23 mouse cellular contexts compared by ENCODE assay signal in genomic region chr2:48417000-48417596, GRCm38 (mm10).
A peak's percentile ranks its signal among the peaks of the same experiment; 100 is the strongest.
DNase-seq lines count a peak whose midpoint lies in the region; ATAC-seq and TF ChIP-seq lines count a peak whose summit lies in the region.
"Had no signal": no experiment of that assay in that cellular context is flagged by ENCODE, and none has a peak within 500 bp of the region (broad histone marks: within the 10 kb centered on the region; RNA-seq: fewer than 3 reads in every experiment).

No protein-coding gene starts in this region.

- H3K79me2 ChIP-seq in heart, adult 2 months (replicated peaks; ENCODE audit: control insufficient read depth, insufficient read depth, low read length) = no peaks in the 10 kb centered on the region

- no peaks in the 10 kb centered on the region for H3K9me3 ChIP-seq in heart, embryonic 13.5 days
- H3K9me3 ChIP-seq: embryonic facial prominence, embryonic 15.5 days; forebrain, embryonic 10.5 days; hindbrain, embryonic 10.5 days; intestine, embryonic 15.5 days had no signal

- H3K4me3 ChIP-seq in heart, adult 2 months = no peak overlapping the region
- no peak overlapping the region for H3K4me3 ChIP-seq in heart, embryonic 13.5 days
- H3K4me3 ChIP-seq: embryonic facial prominence, embryonic 15.5 days; erythroblast, embryonic 14.5 days; forebrain, embryonic 10.5 days; gastrocnemius, adult 2 months; hindbrain, embryonic 10.5 days; intestine, embryonic 15.5 days had no signal

- no peaks in the 10 kb centered on the region for H3K36me3 ChIP-seq in heart, adult 2 months (ENCODE audit: control insufficient read depth, insufficient read depth, low read length)
- H3K36me3 ChIP-seq in heart, embryonic 13.5 days = no peaks in the 10 kb centered on the region
- H3K36me3 ChIP-seq: embryonic facial prominence, embryonic 15.5 days; forebrain, embryonic 10.5 days; hindbrain, embryonic 10.5 days; intestine, embryonic 15.5 days had no signal

- H3K27ac ChIP-seq in heart, adult 2 months = peak overlapping the region; percentile 34
- H3K27ac ChIP-seq in heart, embryonic 13.5 days (replicated peaks) = peak overlapping the region; percentile 81
- H3K27ac ChIP-seq: embryonic facial prominence, embryonic 15.5 days; forebrain, embryonic 10.5 days; gastrocnemius, adult 2 months; hindbrain, embryonic 10.5 days; hindbrain, embryonic 14.5 days; intestine, embryonic 15.5 days had no signal

- ATAC-seq in heart, embryonic 13.5 days (ENCODE audit: extremely low read depth, insufficient number of reproducible peaks, low FRiP score, low TSS enrichment) = no peak; the same call in 1 of the 2 replicates
- ATAC-seq: forebrain, embryonic 14.5 days; intestine, embryonic 15.5 days had no signal

- TF ChIP-seq CTCF in heart, adult 2 months (IDR thresholded peaks at IDR 0.05) = no peak

- H3K4me2 ChIP-seq in heart, embryonic 13.5 days = no peak overlapping the region
- H3K4me2 ChIP-seq: embryonic facial prominence, embryonic 15.5 days; hindbrain, embryonic 14.5 days; intestine, embryonic 15.5 days had no signal

- H3K27me3 ChIP-seq in heart, adult 2 months (ENCODE audit: control insufficient read depth, insufficient read depth, low read length) = no peaks in the 10 kb centered on the region
- H3K27me3 ChIP-seq in heart, embryonic 13.5 days (replicated peaks) = no peaks in the 10 kb centered on the region
- H3K27me3 ChIP-seq: CH12.LX; embryonic facial prominence, embryonic 15.5 days; intestine, embryonic 15.5 days had no signal

- intact Hi-C loops in heart, adult 2 months (cut with DNase I) = no loop called here
- intact Hi-C loops in heart, postnatal 25 days (cut with DNase I) = no loop called here
- intact Hi-C loops in heart, postnatal 14 days (cut with DNase I) = no loop called here

- peak in 1 of 2 experiments; percentile 8 for DNase-seq in heart, adult 2 months
- DNase-seq in heart, postnatal 25 days (ENCODE audit: low spot score) = no peak
- no peak for DNase-seq in heart, postnatal 14 days
- peak; percentile 7 for DNase-seq in ZHBTc4 (ENCODE audit: low read depth, low spot score)
- peak; percentile 39 for DNase-seq in retina, embryonic 14.5 days (ENCODE audit: low spot score)
- DNase-seq in urinary bladder, postnatal 36 days (ENCODE audit: low spot score in 2 of 2) = no peak
- DNase-seq in spleen, adult 18-20 months = no peak
- DNase-seq: adrenal gland, postnatal 10 days; cerebellum, adult 11 months; cerebellum, adult 8-10 months; cerebellum, postnatal 14 days; gastrocnemius, adult 2 months; gastrocnemius, postnatal 25 days; kidney, adult 18-20 months had no signal

- H3K9ac ChIP-seq in heart, adult 2 months (ENCODE audit: low read depth, low read length) = no peak overlapping the region
- no peak overlapping the region for H3K9ac ChIP-seq in heart, embryonic 13.5 days
- H3K9ac ChIP-seq: embryonic facial prominence, embryonic 15.5 days; hindbrain, embryonic 14.5 days; intestine, embryonic 15.5 days had no signal

- TF ChIP-seq EP300 in heart, adult 2 months (IDR thresholded peaks at IDR 0.05; ENCODE audit: insufficient read depth, low read depth, low read length) = no peak

- WGBS in heart, adult 2 months = 51% methylated on average over 4 of the region's 4 CpGs
- 34% methylated on average over 4 of the region's 4 CpGs for WGBS in heart, embryonic 13.5 days

- no peaks in the 10 kb centered on the region; the same call in 1 of the 2 replicates for H3K4me1 ChIP-seq in heart, adult 2 months (ENCODE audit: control insufficient read depth, insufficient read depth, low read length)
- peaks cover 6% of the 10 kb centered on the region; the same call in 1 of the 2 replicates for H3K4me1 ChIP-seq in heart, embryonic 13.5 days
- H3K4me1 ChIP-seq: embryonic facial prominence, embryonic 15.5 days; intestine, embryonic 15.5 days had no signal

- no peak for TF ChIP-seq POLR2A in heart, adult 2 months (IDR thresholded peaks at IDR 0.05; ENCODE audit: insufficient read depth, low read depth, low read length)

Comparison
In these comparisons a context has a peak if more than half of its experiments do, and no peak if none do; other contexts are left out.
1. DNase-seq: peak in ZHBTc4 (single experiment) and retina, embryonic 14.5 days (single experiment); none in heart, postnatal 25 days (single experiment), heart, postnatal 14 days (0 of 2), urinary bladder, postnatal 36 days (0 of 2) and spleen, adult 18-20 months (0 of 2).